Mouse (Mus musculus) C2C12 (cell line): Measurements from ENCODE around the gene Lrguk.

Source experiments
- CEBPB ChIP-seq: IDR thresholded peaks from one replicate; pipeline ENCODE4 v1.6.1; 2011; ENCODE audit warnings: low read depth, mild to moderate bottlenecking, control low read depth, moderate library complexity
- CTCF ChIP-seq: IDR thresholded peaks from one replicate; pipeline ENCODE4 v1.5.1; 2011; ENCODE audit not compliant: control insufficient read depth, insufficient read depth, insufficient read length
- FOSL1 ChIP-seq: IDR thresholded peaks from one replicate; pipeline ENCODE4 v1.8.0; 2011; ENCODE audit warnings: mild to moderate bottlenecking, low read length; ENCODE audit not compliant: poor library complexity, insufficient read depth, severe bottlenecking
- MAX ChIP-seq: IDR thresholded peaks from one replicate; pipeline ENCODE4 v1.6.1; 2011; ENCODE audit warnings: mild to moderate bottlenecking, control low read depth
- MYOD1 ChIP-seq: IDR thresholded peaks from one replicate; pipeline ENCODE4 v1.6.1; 2011; ENCODE audit warnings: low read depth; ENCODE audit not compliant: control insufficient read depth, insufficient read length
- MYOG ChIP-seq: IDR thresholded peaks from one replicate; pipeline ENCODE4 v1.6.1; 2011; ENCODE audit not compliant: control insufficient read depth, insufficient read length; ENCODE audit errors: extremely low read depth
- USF1 ChIP-seq: IDR thresholded peaks from one replicate; pipeline ENCODE4 v1.6.1; 2011; ENCODE audit warnings: low read depth, mild to moderate bottlenecking, control low read depth, moderate library complexity

DNA sequence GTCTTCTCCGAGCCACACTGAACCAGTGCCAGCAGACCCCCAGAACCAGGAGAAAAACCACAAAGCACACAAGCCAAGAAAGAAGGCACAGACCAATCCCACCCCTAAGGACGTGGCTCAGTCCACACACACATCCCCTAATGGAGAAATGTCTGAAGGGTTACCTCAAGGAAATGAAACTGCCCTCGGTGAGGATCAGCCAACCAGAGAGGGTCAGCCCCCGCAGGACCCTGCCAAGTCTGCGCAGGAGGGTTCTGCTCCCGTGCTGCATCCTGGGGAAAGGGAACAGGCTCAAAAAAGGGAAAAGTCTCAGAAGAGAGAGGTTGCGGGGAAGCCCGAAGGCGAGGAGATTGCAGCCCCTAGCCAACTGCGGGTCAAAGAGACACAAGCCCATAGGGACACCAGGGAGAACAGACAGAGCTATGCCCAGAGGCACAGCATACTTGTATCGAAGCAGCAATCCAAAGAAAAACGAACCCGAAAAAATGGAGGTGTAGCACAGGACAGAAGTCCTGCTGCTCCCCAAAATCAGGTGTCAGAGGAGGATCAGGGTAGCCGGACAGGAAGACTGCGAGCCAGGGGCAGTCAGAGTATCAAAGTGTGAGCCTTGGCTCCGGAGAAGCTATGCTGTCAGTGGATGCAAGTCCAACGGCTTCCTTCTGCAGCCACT is 74.1 kb downstream of the Lrguk start:
- TF ChIP-seq CTCF (no peak), MYOD1 (no peak), FOSL1 (no peak), MAX (no peak), USF1 (no peak), MYOG (no peak), CEBPB (no peak)
